Mouse (Mus musculus): ENCODE results near the gene Pianp. TPM values are rescaled to one million over a fixed set of nuclear protein-coding genes. Genes with fewer than 3 reads are reported as not detected.

Pianp gene
- polyA plus RNA-seq, 1 experiment from 2014 or later: 4.3 TPM

DNA sequence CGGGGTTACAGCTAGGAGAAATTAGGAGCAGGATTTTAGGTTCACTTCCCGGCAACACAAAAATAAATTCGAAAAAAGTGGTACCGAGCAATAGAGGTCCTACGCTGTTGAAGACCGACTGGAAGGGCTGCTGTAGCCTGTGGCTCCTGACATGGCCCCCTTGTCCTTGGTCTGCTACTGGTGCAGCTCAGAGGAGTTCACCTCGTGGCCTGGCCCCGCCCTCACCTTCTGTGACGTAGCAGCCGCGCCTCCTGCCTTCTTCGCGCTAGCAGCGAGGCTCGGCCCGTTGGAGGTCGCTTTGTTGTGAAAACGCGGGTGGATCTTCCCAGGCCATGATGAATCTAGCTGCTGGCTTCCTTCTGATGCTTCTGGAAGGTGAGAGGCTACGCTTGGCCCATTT is 53.2 kb downstream of the Pianp start, which contains the start of gene Acrbp:
Gene Acrbp, plus strand, starts transcription at position 12 of the 400 bp plus-strand sequence.
- 36% methylated on average over 20 of the region's 20 CpGs for WGBS
- H3K4me2 ChIP-seq: no peak within 1 kb of the TSS
- peaks cover 45% of the 10 kb centered on the region for H3K36me3 ChIP-seq
- no peak within 1 kb of the TSS for H3K4me3 ChIP-seq (replicated peaks)
- H3K27ac ChIP-seq: no peak within 1 kb of the TSS
- ATAC-seq (ENCODE audit: insufficient read depth, low FRiP score, low read depth): no peak
- no peak within 1 kb of the TSS for H3K9ac ChIP-seq
- H3K27me3 ChIP-seq (replicated peaks): no peaks in the 10 kb centered on the region
- H3K9me3 ChIP-seq: no peaks in the 10 kb centered on the region
- H3K4me1 ChIP-seq: no peaks in the 10 kb centered on the region

DNA sequence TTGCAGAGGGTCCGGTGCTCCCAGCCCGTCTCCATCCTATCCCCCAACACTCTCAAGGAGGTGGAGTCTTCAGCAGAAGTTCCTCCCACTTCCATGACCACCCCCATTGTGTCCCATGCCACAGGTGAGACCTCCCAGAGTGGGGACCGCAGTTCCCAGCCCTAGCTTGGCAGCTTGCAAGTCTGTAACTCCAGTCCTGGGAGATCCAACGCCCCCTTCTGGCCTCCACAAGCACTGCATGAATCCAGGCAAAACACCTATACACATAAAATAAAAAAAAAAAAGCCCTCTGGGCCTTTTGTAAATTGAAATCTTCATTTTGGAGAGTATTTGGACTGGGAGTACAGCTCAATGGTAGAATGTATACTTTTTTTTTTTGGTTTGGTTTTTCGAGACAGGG is 54.7 kb downstream of the Pianp start:
- Histone ChIP-seq H3K27ac (no peak overlapping the region), H3K9ac (no peak overlapping the region), H3K4me2 (no peak overlapping the region), H3K9me3 (no peaks in the 10 kb centered on the region), H3K4me1 (no peaks in the 10 kb centered on the region), H3K27me3 (replicated peaks) (no peaks in the 10 kb centered on the region), H3K36me3 (peaks cover 47% of the 10 kb centered on the region), H3K4me3 (replicated peaks) (no peak overlapping the region)
- 63% methylated on average over 5 of the region's 5 CpGs for WGBS
- ATAC-seq (ENCODE audit: insufficient read depth, low FRiP score, low read depth): no peak

Other genes starting within 250 kb of the Pianp start
- not detected in 2 replicates for gene Gm45234, start 240.7 kb upstream of the Pianp start, polyA plus RNA-seq (2015; fragmentation: Nextera tagmentation; extraction: Ambion mirVana)
- 13.9 and 16.2 TPM in 2 replicates for gene Atn1, start 240.2 kb upstream of the Pianp start, polyA plus RNA-seq (2015; fragmentation: Nextera tagmentation; extraction: Ambion mirVana)
- 5.3 and 6.9 TPM in 2 replicates for gene Eno2, start 227.0 kb upstream of the Pianp start, polyA plus RNA-seq (2015; fragmentation: Nextera tagmentation; extraction: Ambion mirVana)
- gene Lrrc23, start 217.0 kb upstream of the Pianp start, polyA plus RNA-seq (2015; fragmentation: Nextera tagmentation; extraction: Ambion mirVana): 0.35 and 1.3 TPM in 2 replicates
- gene Spsb2, start 188.0 kb upstream of the Pianp start, polyA plus RNA-seq (2015; fragmentation: Nextera tagmentation; extraction: Ambion mirVana): 11.7 and 12.7 TPM in 2 replicates
- gene Tpi1, start 182.4 kb upstream of the Pianp start, polyA plus RNA-seq (2015; fragmentation: Nextera tagmentation; extraction: Ambion mirVana): 890 and 914 TPM in 2 replicates
- gene Usp5, start 167.2 kb upstream of the Pianp start, polyA plus RNA-seq (2015; fragmentation: Nextera tagmentation; extraction: Ambion mirVana): 116 and 125 TPM in 2 replicates
- 141 and 159 TPM in 2 replicates for gene Cdca3, start 167.1 kb upstream of the Pianp start, polyA plus RNA-seq (2015; fragmentation: Nextera tagmentation; extraction: Ambion mirVana)
- gene Gnb3, start 156.4 kb upstream of the Pianp start, polyA plus RNA-seq (2015; fragmentation: Nextera tagmentation; extraction: Ambion mirVana): 0.97 and 1.1 TPM in 2 replicates
- gene P3h3, start 138.9 kb upstream of the Pianp start, polyA plus RNA-seq (2015; fragmentation: Nextera tagmentation; extraction: Ambion mirVana): 28.4 TPM in 2 replicates
- 1.2 and 1.3 TPM in 2 replicates for gene Gpr162, start 132.7 kb upstream of the Pianp start, polyA plus RNA-seq (2015; fragmentation: Nextera tagmentation; extraction: Ambion mirVana)
- gene Cd4, start 108.5 kb upstream of the Pianp start, polyA plus RNA-seq (2015; fragmentation: Nextera tagmentation; extraction: Ambion mirVana): 0.41 and 0.64 TPM in 2 replicates
- gene Lag3, start 85.0 kb upstream of the Pianp start, polyA plus RNA-seq (2015; fragmentation: Nextera tagmentation; extraction: Ambion mirVana): 1.5 and 2.4 TPM in 2 replicates
- gene Ptms, start 76.6 kb upstream of the Pianp start, polyA plus RNA-seq (2015; fragmentation: Nextera tagmentation; extraction: Ambion mirVana): 322 and 340 TPM in 2 replicates
- 351 and 362 TPM in 2 replicates for gene Mlf2, start 65.3 kb upstream of the Pianp start, polyA plus RNA-seq (2015; fragmentation: Nextera tagmentation; extraction: Ambion mirVana)
- gene Cops7a, start 31.2 kb upstream of the Pianp start, polyA plus RNA-seq (2015; fragmentation: Nextera tagmentation; extraction: Ambion mirVana): 128 and 153 TPM in 2 replicates
- 17.2 and 19.4 TPM in 2 replicates for gene Zfp384, start 12.5 kb downstream of the Pianp start, polyA plus RNA-seq (2015; fragmentation: Nextera tagmentation; extraction: Ambion mirVana)
- gene Ing4, start 43.1 kb downstream of the Pianp start, polyA plus RNA-seq (2015; fragmentation: Nextera tagmentation; extraction: Ambion mirVana): 102 and 115 TPM in 2 replicates
- 9.9 and 11.8 TPM in 2 replicates for gene Acrbp, start 53.0 kb downstream of the Pianp start, polyA plus RNA-seq (2015; fragmentation: Nextera tagmentation; extraction: Ambion mirVana)
- 4.6 and 5.0 TPM in 2 replicates for gene Lpar5, start 71.2 kb downstream of the Pianp start, polyA plus RNA-seq (2015; fragmentation: Nextera tagmentation; extraction: Ambion mirVana)
- gene Chd4, start 99.3 kb downstream of the Pianp start, polyA plus RNA-seq (2015; fragmentation: Nextera tagmentation; extraction: Ambion mirVana): 58.6 and 62.3 TPM in 2 replicates
- 55.6 and 60.1 TPM in 2 replicates for gene Nop2, start 135.2 kb downstream of the Pianp start, polyA plus RNA-seq (2015; fragmentation: Nextera tagmentation; extraction: Ambion mirVana)
- gene Iffo1, start 148.5 kb downstream of the Pianp start, polyA plus RNA-seq (2015; fragmentation: Nextera tagmentation; extraction: Ambion mirVana): 8.2 and 9.0 TPM in 2 replicates
- gene Gapdh, start 169.8 kb downstream of the Pianp start, polyA plus RNA-seq (2015; fragmentation: Nextera tagmentation; extraction: Ambion mirVana): 1,509 and 1,865 TPM in 2 replicates
- 107 and 108 TPM in 2 replicates for gene Ncapd2, start 195.0 kb downstream of the Pianp start, polyA plus RNA-seq (2015; fragmentation: Nextera tagmentation; extraction: Ambion mirVana)
- gene Mrpl51, start 195.1 kb downstream of the Pianp start, polyA plus RNA-seq (2015; fragmentation: Nextera tagmentation; extraction: Ambion mirVana): 231 and 236 TPM in 2 replicates
- 6.0 and 6.3 TPM in 2 replicates for gene Vamp1, start 218.9 kb downstream of the Pianp start, polyA plus RNA-seq (2015; fragmentation: Nextera tagmentation; extraction: Ambion mirVana)
- gene Tapbpl, start 235.2 kb downstream of the Pianp start, polyA plus RNA-seq (2015; fragmentation: Nextera tagmentation; extraction: Ambion mirVana): 8.0 and 8.8 TPM in 2 replicates
- gene Cd27, start 240.3 kb downstream of the Pianp start, polyA plus RNA-seq (2015; fragmentation: Nextera tagmentation; extraction: Ambion mirVana): 2.2 and 2.5 TPM in 2 replicates